Mouse (Mus musculus) MEL (cell line): ENCODE data around the gene Gga1. TPM values are rescaled to one million over a fixed set of nuclear protein-coding genes. Genes with fewer than 3 reads are reported as not detected.

Source experiments
- DNase-seq: peaks from one replicate; pipeline ENCODE4 v3.0.0; 2011; ENCODE audit warnings: low read depth, low spot score
- H3K27ac ChIP-seq: 2 replicates; pipeline ENCODE4 v1.5.1; 2012; ENCODE audit warnings: low read depth, mild to moderate bottlenecking, control low read depth, low read length, moderate library complexity; ENCODE audit not compliant: control insufficient read depth
- H3K27me3 ChIP-seq, 2 experiments: fragments of 150-350 bp in 1 of 2; sonication (generic) in 1 of 2; 2 replicates each; pipeline ENCODE4 v1.6.1; 2012; ENCODE audit warnings: low read length in 2 of 2, mild to moderate bottlenecking in 2 of 2, improper control_type of control experiment in 1 of 2, moderate library complexity in 1 of 2; ENCODE audit not compliant: insufficient read depth in 2 of 2, control insufficient read depth in 1 of 2
- H3K36me3 ChIP-seq, 2 experiments: 2 replicates each; pipeline ENCODE4 v1.6.1; 2012 to 2014; ENCODE audit warnings: low read length in 2 of 2, improper control_type of control experiment in 1 of 2, inconsistent platforms in 1 of 2, mild to moderate bottlenecking in 1 of 2; ENCODE audit not compliant: insufficient read depth in 2 of 2, control insufficient read depth in 1 of 2
- H3K4me1 ChIP-seq, 2 experiments: fragments of 150-350 bp in 1 of 2; sonication (generic) in 1 of 2; 2 replicates each; pipeline ENCODE4 v1.6.1; 2012; ENCODE audit warnings: low read length in 2 of 2, improper control_type of control experiment in 1 of 2, mild to moderate bottlenecking in 1 of 2; ENCODE audit not compliant: insufficient read depth in 2 of 2, control insufficient read depth in 1 of 2
- H3K4me3 ChIP-seq, 2 experiments: fragments of 150-350 bp in 1 of 2; sonication (generic) in 1 of 2; 2 replicates each; pipeline ENCODE4 v1.5.1; 2012; ENCODE audit warnings: low read depth in 2 of 2, low read length in 2 of 2, mild to moderate bottlenecking in 2 of 2, moderate library complexity in 2 of 2, control low read depth in 1 of 2, improper control_type of control experiment in 1 of 2; ENCODE audit not compliant: control insufficient read depth in 1 of 2, insufficient read depth in 1 of 2
- H3K79me2 ChIP-seq: 2 replicates; pipeline ENCODE4 v1.6.1; 2012; ENCODE audit warnings: mild to moderate bottlenecking, low read length, moderate library complexity; ENCODE audit not compliant: control insufficient read depth, poor library complexity, insufficient read depth
- H3K9ac ChIP-seq: 2 replicates; pipeline ENCODE4 v1.6.1; 2012; ENCODE audit warnings: low read depth, mild to moderate bottlenecking, control low read depth, low read length, moderate library complexity; ENCODE audit not compliant: control insufficient read depth, poor library complexity, severe bottlenecking
- H3K9me3 ChIP-seq: fragments of 150-350 bp; sonication (generic); replicated peaks from 2 replicates; pipeline ENCODE4 v1.6.1; 2012; ENCODE audit warnings: mild to moderate bottlenecking, low read length, improper control_type of control experiment, moderate library complexity; ENCODE audit not compliant: insufficient read depth
- CTCF ChIP-seq, 3 experiments: IDR thresholded peaks in 2 of 3; conservative IDR thresholded peaks in 1 of 3; 2 replicates each; pipeline ENCODE4 v1.5.1; 2011 to 2012; ENCODE audit warnings: low read length in 3 of 3, low read depth in 2 of 3, mild to moderate bottlenecking in 2 of 3, improper control_type of control experiment in 1 of 3, inconsistent platforms in 1 of 3, mixed read lengths in 1 of 3, moderate library complexity in 1 of 3; ENCODE audit not compliant: control insufficient read depth in 1 of 3, insufficient read depth in 1 of 3, poor library complexity in 1 of 3, severe bottlenecking in 1 of 3
- ETS1 ChIP-seq: IDR thresholded peaks from 2 replicates; pipeline ENCODE4 v1.6.1; 2012; ENCODE audit warnings: low read depth, mild to moderate bottlenecking, inconsistent platforms, low read length, improper control_type of control experiment, moderate library complexity
- KAT2A ChIP-seq: conservative IDR thresholded peaks from 2 replicates; pipeline ENCODE4 v1.6.1; 2012; ENCODE audit warnings: low read depth, low read length, improper control_type of control experiment, inconsistent platforms
- MAFK ChIP-seq: IDR thresholded peaks from 2 replicates; pipeline ENCODE4 v1.6.1; 2011; ENCODE audit warnings: low read depth, mild to moderate bottlenecking, low read length, improper control_type of control experiment, borderline replicate concordance
- MAX ChIP-seq: IDR thresholded peaks from 2 replicates; pipeline ENCODE4 v1.6.1; 2011; ENCODE audit warnings: low read length, improper control_type of control experiment
- MAZ ChIP-seq: IDR thresholded peaks from 2 replicates; pipeline ENCODE4 v1.6.1; 2012; ENCODE audit warnings: low read depth, mild to moderate bottlenecking, inconsistent platforms, low read length, improper control_type of control experiment
- MYB ChIP-seq: IDR thresholded peaks from 2 replicates; pipeline ENCODE4 v1.6.1; 2011; ENCODE audit warnings: mild to moderate bottlenecking, low read depth, low read length, improper control_type of control experiment
- MYC ChIP-seq: IDR thresholded peaks from 2 replicates; pipeline ENCODE4 v1.6.1; 2011; ENCODE audit warnings: low read depth, mild to moderate bottlenecking, low read length, improper control_type of control experiment, moderate library complexity
- POLR2AphosphoS2 ChIP-seq: IDR thresholded peaks from 2 replicates; pipeline ENCODE4 v1.6.1; 2011; ENCODE audit warnings: low read length, improper control_type of control experiment
- POLR2AphosphoS5 ChIP-seq: IDR thresholded peaks from 2 replicates; pipeline ENCODE4 v1.6.1; 2012; ENCODE audit warnings: low read depth, borderline replicate concordance, mild to moderate bottlenecking, inconsistent platforms, low read length, moderate library complexity, mixed read lengths
- RCOR1 ChIP-seq: IDR thresholded peaks from 2 replicates; pipeline ENCODE4 v1.6.1; 2012; ENCODE audit warnings: low read depth, mild to moderate bottlenecking, inconsistent platforms, low read length, improper control_type of control experiment
- SIN3A ChIP-seq: IDR thresholded peaks from 2 replicates; pipeline ENCODE4 v1.6.1; 2012; ENCODE audit warnings: low read length, improper control_type of control experiment, inconsistent platforms
- SMC3 ChIP-seq: IDR thresholded peaks from 2 replicates; pipeline ENCODE4 v1.6.1; 2011; ENCODE audit warnings: low read depth, low read length, improper control_type of control experiment
- UBTF ChIP-seq: IDR thresholded peaks from 2 replicates; pipeline ENCODE4 v1.6.1; 2012; ENCODE audit warnings: low read depth, mild to moderate bottlenecking, inconsistent platforms, low read length, improper control_type of control experiment, moderate library complexity, borderline replicate concordance; ENCODE audit not compliant: insufficient read depth
- ZC3H11A ChIP-seq: IDR thresholded peaks from 2 replicates; pipeline ENCODE4 v1.6.1; 2012; ENCODE audit warnings: low read depth, mild to moderate bottlenecking, inconsistent platforms, low read length, improper control_type of control experiment
- ZNF384 ChIP-seq: IDR thresholded peaks from 2 replicates; pipeline ENCODE4 v1.6.1; 2012; ENCODE audit warnings: low read depth, mild to moderate bottlenecking, inconsistent platforms, low read length, improper control_type of control experiment
- polyA plus RNA-seq, 2 experiments: library from polyadenylated mRNA; stranded (reverse) in 1 of 2; unstranded in 1 of 2; fragments of >175 nt in 1 of 2; fragments of >200 nt in 1 of 2; gene quantifications; 2 replicates each; pipeline versions ENCODE4 v1.2.1 to v1.2.4; 2012; ENCODE audit warnings: low replicate concordance in 2 of 2, low read depth in 1 of 2; ENCODE audit not compliant: insufficient read length in 2 of 2, insufficient read depth in 1 of 2, missing spikeins in 1 of 2
- total RNA-seq: library from RNA; depleted of rRNA; stranded (reverse); fragments of 300-350 nt; gene quantifications from 2 replicates; pipeline ENCODE4 v1.2.3, GENCODE M21; 2012

Gga1 gene
- total and polyA plus RNA-seq, 3 experiments: 18.2 to 48.1 TPM; not detected in 1

GRCm38 (mm10) chr15:78832701-78833123 lies 44.3 kb upstream of the Gga1 start:
- Histone ChIP-seq H3K27me3 (no peaks in the 10 kb centered on the region), H3K79me2 (no peaks in the 10 kb centered on the region), H3K27ac (no peak overlapping the region), H3K4me1 (peaks cover 0 to 15% of the 10 kb centered on the region in 2 experiments; a peak in 3 of 4 replicates), H3K9me3 (no peaks in the 10 kb centered on the region), H3K9ac (no peak overlapping the region), H3K4me3 (no peak overlapping the region), H3K36me3 (peaks cover 0 to 3% of the 10 kb centered on the region in 2 experiments; a peak in 2 of 4 replicates)
- no peak for DNase-seq
- TF ChIP-seq ZC3H11A: no peak

DNA sequence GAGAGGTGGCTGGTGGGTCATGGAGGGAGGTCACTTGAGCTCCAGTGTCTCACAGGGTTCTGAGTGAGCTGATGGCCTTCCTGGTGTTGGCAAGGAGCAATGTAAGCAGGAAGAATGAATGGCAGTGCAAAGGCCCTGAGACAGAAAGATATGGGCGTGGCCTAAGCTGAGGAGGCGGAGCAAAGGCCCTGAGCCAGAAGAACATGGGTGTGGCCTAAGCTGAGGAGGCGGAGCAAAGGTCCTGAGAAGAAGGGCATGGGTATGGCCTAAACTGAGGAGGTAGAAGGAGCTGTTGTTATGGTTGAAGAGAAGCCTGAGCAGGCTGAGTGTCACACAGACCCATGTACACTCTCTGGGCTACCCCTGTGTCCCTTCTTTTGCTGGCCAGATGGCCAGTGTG lies 43.4 kb upstream of the Gga1 start:
- peaks cover 0 to 15% of the 10 kb centered on the region in 2 experiments; a peak in 3 of 4 replicates for H3K4me1 ChIP-seq

DNA sequence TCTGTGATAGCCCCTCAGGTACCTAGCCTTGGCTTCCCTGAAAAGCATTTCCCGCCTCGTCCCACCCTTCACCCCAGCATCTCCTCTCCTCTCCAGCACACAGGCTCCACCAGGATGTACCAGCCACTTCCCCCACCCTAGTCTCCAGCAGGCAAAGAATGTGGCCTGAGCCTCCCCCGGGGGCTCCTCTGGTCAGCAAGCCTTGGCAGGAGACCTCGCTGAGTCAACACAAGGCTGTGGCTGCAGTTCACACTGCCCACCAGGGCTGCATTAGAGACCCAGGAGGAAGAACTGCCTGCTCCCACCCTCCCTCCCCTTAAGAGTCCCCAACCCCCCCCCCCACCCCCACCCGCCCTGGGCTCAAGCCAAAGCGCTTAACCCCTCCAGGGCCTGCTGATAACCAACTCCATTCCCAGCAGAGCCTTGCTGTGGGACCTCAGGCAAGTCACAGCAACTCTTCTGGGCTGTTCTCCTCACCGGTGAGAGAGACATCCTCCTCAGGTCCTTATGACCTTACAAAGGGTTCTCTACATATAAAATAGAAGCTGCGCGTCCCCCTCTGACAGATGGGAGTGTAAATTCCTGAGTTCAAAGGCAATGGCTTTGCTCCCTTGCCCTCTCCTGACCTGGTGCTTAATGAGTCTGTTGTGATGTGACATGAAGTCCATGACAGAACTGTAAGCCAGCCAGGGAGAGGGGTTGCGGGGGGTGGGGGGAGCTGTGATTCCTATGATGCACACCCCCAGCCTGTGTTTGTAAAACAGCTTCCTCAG lies 42.6 kb upstream of the Gga1 start:
- peaks cover 0 to 15% of the 10 kb centered on the region in 2 experiments; a peak in 3 of 4 replicates for H3K4me1 ChIP-seq
- TF ChIP-seq MAFK (no peak), POLR2AphosphoS2 (no peak), ZC3H11A (no peak), POLR2AphosphoS5 (no peak), RCOR1 (no peak), MYB (no peak), SMC3 (no peak), MYC (no peak)
- no peak for DNase-seq

More for the DNA sequence above, 43.4 kb upstream of the Gga1 start:
- Histone ChIP-seq H3K27ac (no peak overlapping the region), H3K36me3 (peaks cover 0 to 3% of the 10 kb centered on the region in 2 experiments; a peak in 2 of 4 replicates), H3K79me2 (no peaks in the 10 kb centered on the region), H3K4me3 (no peak overlapping the region), H3K9ac (no peak overlapping the region), H3K9me3 (no peaks in the 10 kb centered on the region), H3K27me3 (no peaks in the 10 kb centered on the region)
- no peak for TF ChIP-seq KAT2A
- no peak for TF ChIP-seq ETS1
- TF ChIP-seq SIN3A: no peak
- TF ChIP-seq UBTF: no peak
- TF ChIP-seq POLR2AphosphoS2: no peak
- TF ChIP-seq MAX: no peak
- TF ChIP-seq MYB: no peak
- TF ChIP-seq ZNF384: no peak
- TF ChIP-seq ZC3H11A: no peak
- TF ChIP-seq MAZ: no peak
- TF ChIP-seq POLR2AphosphoS5: no peak
- TF ChIP-seq CTCF (IDR thresholded peaks at IDR 0.05 in 2 of 3, conservative IDR thresholded peaks at IDR 0.05 in 1 of 3; ENCODE audit: control insufficient read depth in 1 of 3, insufficient read depth in 1 of 3, low read depth in 2 of 3, low read length in 3 of 3, poor library complexity in 1 of 3, severe bottlenecking in 1 of 3): no peak
- no peak for DNase-seq

More for the DNA sequence above, 42.6 kb upstream of the Gga1 start:
- Histone ChIP-seq H3K9ac (no peak overlapping the region), H3K4me3 (no peak overlapping the region), H3K27ac (no peak overlapping the region), H3K9me3 (no peaks in the 10 kb centered on the region), H3K79me2 (no peaks in the 10 kb centered on the region), H3K36me3 (peaks cover 0 to 3% of the 10 kb centered on the region in 2 experiments; a peak in 2 of 4 replicates), H3K27me3 (no peaks in the 10 kb centered on the region)
